Mouse (Mus musculus) megakaryocyte-erythroid progenitor cell, adult 5 weeks (primary cell): Measurements from ENCODE around the gene Msantd1. TPM values are rescaled to one million over a fixed set of nuclear protein-coding genes. Genes with fewer than 3 reads are reported as not detected.

ENCODE experiments used
- polyA plus RNA-seq: library from polyadenylated mRNA; stranded (reverse); fragments of >175 nt; gene quantifications from 2 replicates; pipeline ENCODE4 v1.2.3, GENCODE M21; 2012

The Msantd1 gene
- polyA plus RNA-seq = 1.5 and 4.3 TPM in 2 replicates

GRCm38 (mm10) chr5:34907910-34908725 is at the start of gene Msantd1:
Gene Msantd1, plus strand, starts transcription at chr5:34908012.

GRCm38 (mm10) chr5:34948861-34949760 is 41.3 kb downstream of the Msantd1 start, which contains the start of gene Rgs12:
Gene Rgs12, plus strand, starts transcription at chr5:34949445.

Other genes with a start within 250 kb of the Msantd1 start
- 28.7 and 40.5 TPM in 2 replicates for gene Nop14, start 247.9 kb upstream of the Msantd1 start, polyA plus RNA-seq
- 0.59 and 1.1 TPM in 2 replicates for gene Grk4, start 247.6 kb upstream of the Msantd1 start, polyA plus RNA-seq
- 3.5 and 3.8 TPM in 2 replicates for gene Htt, start 146.3 kb upstream of the Msantd1 start, polyA plus RNA-seq
- 20.8 and 29.4 TPM in 2 replicates for gene Rgs12, start 41.4 kb downstream of the Msantd1 start, polyA plus RNA-seq
- 0.37 and 0.67 TPM in 2 replicates for gene Hgfac, start 133.5 kb downstream of the Msantd1 start, polyA plus RNA-seq
- 0.57 and 0.63 TPM in 2 replicates for gene Dok7, start 148.8 kb downstream of the Msantd1 start, polyA plus RNA-seq
- gene Lrpap1, start 197.8 kb downstream of the Msantd1 start, polyA plus RNA-seq = 36.0 and 49.8 TPM in 2 replicates